Mouse (Mus musculus): Measurements from ENCODE around the gene Trim44.

DNA sequence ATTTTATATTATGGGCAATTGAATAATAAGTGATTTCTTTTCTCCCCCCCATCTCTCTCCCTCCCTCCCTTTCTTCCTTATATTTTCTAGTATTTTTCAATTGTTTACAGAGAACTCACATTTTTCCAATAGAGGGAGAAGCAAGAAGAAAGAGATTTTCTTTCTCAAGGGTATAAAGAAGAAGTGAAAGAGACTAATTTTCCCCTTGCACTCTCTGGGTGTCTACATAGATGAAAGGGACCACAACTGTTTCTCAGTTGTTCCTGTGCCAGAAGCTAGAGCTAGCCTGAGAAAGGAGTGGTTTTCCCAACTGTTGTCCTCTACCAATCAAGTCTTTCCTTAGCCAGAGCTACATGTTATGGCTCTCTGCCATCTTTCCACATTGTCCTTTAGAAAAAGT is 34.9 kb downstream of the Trim44 start:
- TF ChIP-seq CTCF (IDR thresholded peaks at IDR 0.05; ENCODE audit: borderline replicate concordance, insufficient read depth, low read length): no peak
- no peak for TF ChIP-seq POLR2A (IDR thresholded peaks at IDR 0.05; ENCODE audit: low read depth, low read length)
